ENCODE assay signal across 9 mouse cellular contexts in the genomic region with DNA sequence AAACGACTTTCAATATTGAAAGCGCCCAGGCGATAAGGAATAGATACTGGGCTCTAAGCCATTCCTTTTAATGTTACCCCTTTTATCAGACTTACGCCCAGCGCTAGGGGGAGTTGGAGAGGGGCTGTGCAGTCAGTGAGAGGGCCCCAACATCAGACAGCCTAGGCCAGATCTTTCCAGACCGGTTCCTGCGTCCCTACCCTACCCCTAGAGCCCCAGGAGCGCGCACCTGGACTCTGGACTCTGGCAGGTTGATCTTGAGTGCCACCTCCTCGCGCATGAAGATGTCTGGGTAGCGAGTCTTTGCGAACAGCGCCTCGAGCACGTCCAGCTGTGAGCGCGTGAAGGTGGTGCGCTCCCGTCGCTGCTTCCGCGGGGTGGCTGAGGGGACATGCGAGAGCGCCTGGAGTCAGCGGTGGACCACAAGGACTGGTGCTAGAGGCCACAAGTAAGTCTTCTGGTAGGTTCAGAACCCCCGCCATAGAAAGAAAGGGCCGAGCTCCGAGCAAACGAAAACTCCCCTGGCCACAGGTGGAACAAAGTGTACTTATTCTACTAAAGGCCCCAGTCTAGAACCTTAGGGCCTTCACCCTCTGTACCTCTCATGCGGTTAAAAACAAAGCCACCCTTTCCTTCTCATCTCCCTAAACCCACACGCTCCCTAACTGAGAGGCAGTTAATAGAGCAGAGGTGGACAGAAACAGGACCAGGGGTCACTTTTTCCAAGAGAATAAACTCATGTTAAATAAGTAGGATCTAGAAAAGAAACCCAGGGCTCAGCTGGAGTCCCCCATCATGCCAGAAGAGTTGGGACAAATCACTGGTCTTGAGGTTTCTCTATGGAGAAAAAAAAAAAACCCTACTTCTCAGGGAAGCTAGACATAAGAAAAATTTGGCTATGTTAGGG. TPM values are rescaled to one million over a fixed set of nuclear protein-coding genes. Genes with fewer than 3 reads are reported as not detected.
DNase-seq lines count a peak whose midpoint lies in the region; TF ChIP-seq lines count a peak whose summit lies in the region.
"Had no signal": no experiment of that assay in that cellular context is flagged by ENCODE, and none has a peak within 500 bp of the region (broad histone marks: within the 10 kb centered on the region; RNA-seq: fewer than 3 reads in every experiment).

No protein-coding gene starts in this region.

- H3K27ac ChIP-seq in cortical plate, adult 2 months (ENCODE audit: insufficient read depth, low read length): 0 out of 2 replicates have a peak overlapping the region, but pooled peaks have one; percentile 30
- H3K27ac ChIP-seq in midbrain, embryonic 10.5 days (replicated peaks): peak overlapping the region; percentile 100
- H3K27ac ChIP-seq: heart, embryonic 13.5 days had no signal

- DNase-seq in layer of hippocampus, postnatal 10 days (ENCODE audit: low spot score in 2 of 2): peak; percentile 15 to 44
- no peak for DNase-seq in layer of hippocampus, postnatal 14 days (ENCODE audit: low spot score in 2 of 2)
- DNase-seq in forelimb bud, embryonic 11.5 days (ENCODE audit: low read depth, low spot score): peak; percentile 23
- peak; percentile 66 for DNase-seq in midbrain, embryonic 10.5 days (ENCODE audit: low spot score)
- no peak for DNase-seq in frontal cortex, postnatal 14 days (ENCODE audit: low spot score in 2 of 2)
- no peak for DNase-seq in gastrocnemius, adult 18-20 months (ENCODE audit: low spot score)
- DNase-seq in thymus, postnatal 36 days: no peak

- H3K4me3 ChIP-seq in cortical plate, adult 2 months (ENCODE audit: insufficient read depth, low read length): no peak overlapping the region
- H3K4me3 ChIP-seq in midbrain, embryonic 10.5 days: peak overlapping the region; percentile 85

- peaks cover 61% of the 10 kb centered on the region for H3K36me3 ChIP-seq in midbrain, embryonic 10.5 days
- H3K36me3 ChIP-seq: heart, embryonic 13.5 days had no signal

- H3K9me3 ChIP-seq in midbrain, embryonic 10.5 days (replicated peaks): no peaks in the 10 kb centered on the region
- H3K9me3 ChIP-seq: heart, embryonic 13.5 days had no signal

- no peak for TF ChIP-seq POLR2A in cortical plate, adult 2 months (IDR thresholded peaks at IDR 0.05; ENCODE audit: extremely low read depth, insufficient read depth, low read length)

- H3K4me1 ChIP-seq in cortical plate, adult 2 months (ENCODE audit: control insufficient read depth, insufficient read depth, low read length): no peaks in the 10 kb centered on the region
- H3K4me1 ChIP-seq in midbrain, embryonic 10.5 days: peaks cover 78% of the 10 kb centered on the region

- 3% methylated on average over 32 of the region's 32 CpGs for WGBS in midbrain, embryonic 10.5 days

- TF ChIP-seq CTCF in cortical plate, adult 2 months (IDR thresholded peaks at IDR 0.05; ENCODE audit: extremely low read depth, insufficient read depth, low read length): no peak

- peaks cover 88% of the 10 kb centered on the region for H3K27me3 ChIP-seq in midbrain, embryonic 10.5 days (ENCODE audit: low read depth, poor library complexity, severe bottlenecking)

RNA-seq across cellular contexts. Expression of a gene that starts 4.3 kb away (rescaled TPM):
- total RNA-seq in layer of hippocampus, postnatal 10 days (2021): 1 to 10 TPM; 4.8 to 5.3 TPM
- 1 to 10 TPM; 5.0 to 6.6 TPM for total RNA-seq in layer of hippocampus, postnatal 14 days (2021)
- 5.6 and 5.9 TPM in 2 replicates for polyA plus RNA-seq in cortical plate, adult 2 months (2012; rRNA removed)
- polyA plus RNA-seq in midbrain, embryonic 10.5 days (2016; fragmentation: Nextera tagmentation; extraction: Ambion mirVana): 44.5 and 54.8 TPM in 2 replicates
- not detected for total RNA-seq in gastrocnemius, adult 18-20 months (2021)

Comparison
In these comparisons a context has a peak if more than half of its experiments do, and no peak if none do; other contexts are left out.
1. DNase-seq: peak in layer of hippocampus, postnatal 10 days (2 of 2), forelimb bud, embryonic 11.5 days (single experiment) and midbrain, embryonic 10.5 days (single experiment); none in layer of hippocampus, postnatal 14 days (0 of 2), frontal cortex, postnatal 14 days (0 of 2), gastrocnemius, adult 18-20 months (single experiment) and thymus, postnatal 36 days (0 of 2).
2. RNA of a gene that starts 4.3 kb away (total RNA-seq): 5.0 to 6.6 TPM in layer of hippocampus, postnatal 14 days and 4.8 to 5.3 TPM in layer of hippocampus, postnatal 10 days; not detected in gastrocnemius, adult 18-20 months; every median in the first group is over 4 times any median in the second.